Mouse (Mus musculus) CH12.LX (cell line): Measurements from ENCODE around the gene Myo5a. TPM values are rescaled to one million over a fixed set of nuclear protein-coding genes. Genes with fewer than 3 reads are reported as not detected.
A peak's percentile ranks its signal among the peaks of the same experiment; 100 is the strongest.

ENCODE experiments used
- DNase-seq: peaks from one replicate; pipeline ENCODE4 v3.0.0-alpha.2; 2013; ENCODE audit errors: extremely low read depth
- H3K27ac ChIP-seq: 2 replicates; pipeline ENCODE4 v1.5.1; 2012; ENCODE audit warnings: low read depth, mild to moderate bottlenecking, control low read depth, moderate library complexity; ENCODE audit not compliant: insufficient read depth
- H3K27me3 ChIP-seq: replicated peaks from 2 replicates; pipeline ENCODE3; 2012; ENCODE audit warnings: inconsistent platforms
- H3K36me3 ChIP-seq, 2 experiments: replicated peaks in 1 of 2; 2 replicates each; pipeline versions ENCODE3 to v1.6.1; 2012; ENCODE audit warnings: inconsistent platforms in 1 of 2, low read length in 1 of 2, mild to moderate bottlenecking in 1 of 2, mixed read lengths in 1 of 2, moderate library complexity in 1 of 2; ENCODE audit not compliant: control insufficient read depth in 1 of 2, insufficient read depth in 1 of 2
- H3K4me1 ChIP-seq, 2 experiments: 2 replicates each; pipeline ENCODE4 v1.6.1; 2012; ENCODE audit warnings: inconsistent platforms in 1 of 2, moderate library complexity in 1 of 2; ENCODE audit not compliant: insufficient read depth in 2 of 2, control insufficient read depth in 1 of 2
- H3K4me2 ChIP-seq: 2 replicates; pipeline ENCODE4 v1.6.1; 2012; ENCODE audit warnings: low read depth, mild to moderate bottlenecking, control low read depth; ENCODE audit not compliant: poor library complexity, insufficient read depth, severe bottlenecking
- H3K4me3 ChIP-seq, 3 experiments: fragments of 150-350 bp in 1 of 3; sonication (generic) in 1 of 3; replicated peaks in 1 of 3; 2 replicates each; pipeline versions ENCODE3 to v1.5.1; 2011 to 2012; ENCODE audit warnings: low read depth in 2 of 3, low read length in 2 of 3, mild to moderate bottlenecking in 2 of 3, moderate library complexity in 2 of 3, control low read depth in 1 of 3, improper control_type of control experiment in 1 of 3, inconsistent platforms in 1 of 3, mixed read lengths in 1 of 3; ENCODE audit not compliant: poor library complexity in 1 of 3
- H3K79me2 ChIP-seq: replicated peaks from 2 replicates; pipeline ENCODE4 v1.6.1; 2012; ENCODE audit warnings: mild to moderate bottlenecking, moderate library complexity; ENCODE audit not compliant: control insufficient read depth, poor library complexity, insufficient read depth, severe bottlenecking; ENCODE audit errors: extremely low read depth
- H3K9ac ChIP-seq: 2 replicates; pipeline ENCODE4 v1.6.1; 2012; ENCODE audit warnings: low read depth, mild to moderate bottlenecking, control low read depth, moderate library complexity; ENCODE audit not compliant: insufficient read depth
- H3K9me3 ChIP-seq: replicated peaks from 2 replicates; pipeline ENCODE3; 2012; ENCODE audit warnings: low read length, inconsistent platforms, mixed read lengths
- BHLHE40 ChIP-seq: IDR thresholded peaks from 2 replicates; pipeline ENCODE4 v1.6.1; 2011; ENCODE audit warnings: mild to moderate bottlenecking, low read depth, low read length, improper control_type of control experiment
- CHD1 ChIP-seq: IDR thresholded peaks from 2 replicates; pipeline ENCODE4 v1.6.1; 2012; ENCODE audit warnings: low read depth, low read length, improper control_type of control experiment, inconsistent platforms
- CHD2 ChIP-seq: IDR thresholded peaks from 2 replicates; pipeline ENCODE4 v1.6.1; 2011; ENCODE audit warnings: low read length, improper control_type of control experiment
- E2F4 ChIP-seq: IDR thresholded peaks from 2 replicates; pipeline ENCODE4 v1.6.1; 2011; ENCODE audit warnings: low read depth, low read length, improper control_type of control experiment; ENCODE audit not compliant: insufficient replicate concordance
- ELF1 ChIP-seq: IDR thresholded peaks from 2 replicates; pipeline ENCODE4 v1.6.1; 2014; ENCODE audit warnings: low read depth, mild to moderate bottlenecking, inconsistent platforms, low read length, improper control_type of control experiment
- EP300 ChIP-seq: IDR thresholded peaks from 2 replicates; pipeline ENCODE4 v1.6.1; 2011; ENCODE audit warnings: low read length, improper control_type of control experiment
- GABPA ChIP-seq: IDR thresholded peaks from 2 replicates; pipeline ENCODE4 v1.6.1; 2012; ENCODE audit warnings: low read depth, low read length, improper control_type of control experiment, inconsistent platforms; ENCODE audit not compliant: insufficient replicate concordance
- IRF4 ChIP-seq: IDR thresholded peaks from 2 replicates; pipeline ENCODE4 v1.6.1; 2014; ENCODE audit warnings: low read depth, mild to moderate bottlenecking, inconsistent platforms, low read length, improper control_type of control experiment
- KAT2A ChIP-seq: IDR thresholded peaks from 2 replicates; pipeline ENCODE4 v1.6.1; 2012; ENCODE audit warnings: low read length, improper control_type of control experiment, inconsistent platforms; ENCODE audit not compliant: insufficient replicate concordance
- MAZ ChIP-seq: IDR thresholded peaks from 2 replicates; pipeline ENCODE4 v1.6.1; 2012; ENCODE audit warnings: low read depth, mild to moderate bottlenecking, inconsistent platforms, low read length, improper control_type of control experiment, moderate library complexity
- MEF2A ChIP-seq: IDR thresholded peaks from 2 replicates; pipeline ENCODE4 v1.6.1; 2014; ENCODE audit warnings: low read depth, mild to moderate bottlenecking, inconsistent platforms, low read length, improper control_type of control experiment, borderline replicate concordance
- MXI1 ChIP-seq: IDR thresholded peaks from 2 replicates; pipeline ENCODE4 v1.6.1; 2011; ENCODE audit warnings: mild to moderate bottlenecking, low read depth, low read length, improper control_type of control experiment
- MYC ChIP-seq: IDR thresholded peaks from 2 replicates; pipeline ENCODE4 v1.6.1; 2011; ENCODE audit warnings: low read depth, mild to moderate bottlenecking, improper control_type of control experiment, low read length
- PAX5 ChIP-seq: IDR thresholded peaks from 2 replicates; pipeline ENCODE4 v1.6.1; 2012; ENCODE audit warnings: low read length, inconsistent platforms, mixed read lengths
- POLR2AphosphoS2 ChIP-seq: IDR thresholded peaks from 2 replicates; pipeline ENCODE4 v1.6.1; 2011; ENCODE audit warnings: low read depth, low read length, improper control_type of control experiment
- TCF12 ChIP-seq: IDR thresholded peaks from 2 replicates; pipeline ENCODE4 v1.6.1; 2014; ENCODE audit warnings: low read depth, mild to moderate bottlenecking, inconsistent platforms, low read length, improper control_type of control experiment
- UBTF ChIP-seq: IDR thresholded peaks from 2 replicates; pipeline ENCODE4 v1.6.1; 2012; ENCODE audit warnings: low read depth, mild to moderate bottlenecking, inconsistent platforms, low read length, improper control_type of control experiment, moderate library complexity
- USF2 ChIP-seq: conservative IDR thresholded peaks from 2 replicates; pipeline ENCODE4 v1.6.1; 2011; ENCODE audit warnings: low read depth, low read length, improper control_type of control experiment
- ZC3H11A ChIP-seq: IDR thresholded peaks from 2 replicates; pipeline ENCODE4 v1.6.1; 2012; ENCODE audit warnings: low read depth, mild to moderate bottlenecking, inconsistent platforms, low read length, improper control_type of control experiment
- dilution Hi-C: fragments of 300-500 bp; cut with MboI; formaldehyde crosslinking; loops from 2 replicates; pipeline ENCODE4 v1.14.3; 2020; ENCODE audit warnings: low sequenced_read_pairs; ENCODE audit not compliant: extremely low pct_unique_long_range_greater_than_20kb, extremely low pct_ligation_motif_present
- in situ Hi-C: fragments of 300-500 bp; cut with MboI; formaldehyde crosslinking; loops from 3 replicates; pipeline ENCODE4 v1.14.3; 2019; ENCODE audit warnings: low sequenced_read_pairs, low pct_ligation_motif_present, low pct_unique_long_range_greater_than_20kb, mixed read lengths
- polyA plus RNA-seq: library from polyadenylated mRNA; unstranded; fragments of >175 nt; gene quantifications from 2 replicates; pipeline ENCODE4 v1.2.1, GENCODE M21; 2012; ENCODE audit warnings: low read depth; ENCODE audit not compliant: insufficient read length
- total RNA-seq, 2 experiments: library from RNA; depleted of rRNA; stranded (reverse); fragments of 300-350 nt in 1 of 2; fragments of >200 nt in 1 of 2; gene quantifications; 2 replicates each; pipeline ENCODE4 v1.2.3; 2012 to 2014

Myo5a gene
- total and polyA plus RNA-seq, 3 experiments: 55.0 to 107 (median 66.6) TPM

DNA sequence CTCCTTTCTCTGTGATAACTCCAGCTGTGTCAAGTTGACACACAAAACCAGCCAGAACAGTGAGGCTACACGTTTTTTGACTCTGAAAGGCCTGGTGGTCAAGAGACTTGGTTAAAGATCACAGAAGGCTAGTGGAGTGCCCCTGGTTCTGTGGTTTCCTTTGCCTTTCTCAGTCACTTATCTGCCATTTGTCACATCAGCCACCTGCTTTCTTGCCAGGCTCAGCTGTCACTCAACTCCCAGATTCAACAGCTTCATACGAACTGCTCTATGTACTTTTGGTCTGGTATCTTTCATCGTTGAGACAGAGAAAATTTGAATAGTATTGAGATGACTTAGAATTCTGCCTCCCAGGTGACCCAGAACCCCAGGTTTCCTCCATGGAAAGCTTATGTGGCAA, 183.0 kb downstream of the Myo5a start:
- H3K4me2 ChIP-seq: no peak overlapping the region
- no peak for TF ChIP-seq PAX5
- no peak for TF ChIP-seq MXI1
- TF ChIP-seq BHLHE40: peak; percentile 49; the same call in 1 of the 2 replicates
- TF ChIP-seq ELF1: no peak
- TF ChIP-seq TCF12: peak; percentile 47; the same call in 1 of the 2 replicates
- no peak for TF ChIP-seq IRF4
- 0 out of 2 replicates have a peak, but pooled peaks have one; percentile 27 for TF ChIP-seq EP300
- no peak overlapping the region for H3K27ac ChIP-seq
- no peaks in the 10 kb centered on the region for H3K9me3 ChIP-seq
- DNase-seq: peak; percentile 39
- no peak overlapping the region for H3K9ac ChIP-seq
- peaks cover 18 to 35% of the 10 kb centered on the region in 2 experiments for H3K4me1 ChIP-seq
- no peaks in the 10 kb centered on the region for H3K27me3 ChIP-seq
- dilution Hi-C loops (no loop called here), in situ Hi-C loops (no loop called here)
- no peaks in the 10 kb centered on the region for H3K36me3 ChIP-seq
- no peak overlapping the region for H3K4me3 ChIP-seq
- H3K79me2 ChIP-seq: no peaks in the 10 kb centered on the region

- Histone ChIP-seq H3K9me3 (no peaks in the 10 kb centered on the region), H3K79me2 (no peaks in the 10 kb centered on the region), H3K27me3 (no peaks in the 10 kb centered on the region), H3K27ac (no peak overlapping the region), H3K36me3 (no peaks in the 10 kb centered on the region), H3K4me2 (no peak overlapping the region), H3K4me3 (no peak overlapping the region), H3K4me1 (peaks cover 18 to 35% of the 10 kb centered on the region in 2 experiments), H3K9ac (no peak overlapping the region)
- in situ Hi-C loops (no loop called here), dilution Hi-C loops (no loop called here)
- TF ChIP-seq ZC3H11A (no peak), UBTF (no peak), CHD2 (no peak), E2F4 (no peak), USF2 (no peak)
- DNase-seq: peak; percentile 18
These were observed 183.6 kb downstream of the Myo5a start for GRCm38 (mm10) chr9:75254196-75254955.

- no peak overlapping the region for H3K27ac ChIP-seq
- DNase-seq: peak; percentile 18
- H3K4me2 ChIP-seq: no peak overlapping the region
- no peaks in the 10 kb centered on the region for H3K79me2 ChIP-seq
- H3K4me3 ChIP-seq: no peak overlapping the region
- peaks cover 0 to 2% of the 10 kb centered on the region in 2 experiments for H3K36me3 ChIP-seq
- peaks cover 18 to 35% of the 10 kb centered on the region in 2 experiments for H3K4me1 ChIP-seq
- in situ Hi-C loops: no loop called here
- no peak overlapping the region for H3K9ac ChIP-seq
- H3K27me3 ChIP-seq: no peaks in the 10 kb centered on the region
- no peak for TF ChIP-seq BHLHE40
- no peak for TF ChIP-seq MEF2A
- no peak for TF ChIP-seq MXI1
- TF ChIP-seq GABPA: no peak
- no peak for TF ChIP-seq ZC3H11A
- TF ChIP-seq ELF1: no peak
- TF ChIP-seq TCF12: no peak
- no peak for TF ChIP-seq POLR2AphosphoS2
- TF ChIP-seq KAT2A: no peak
- no peak for TF ChIP-seq CHD1
- no peak for TF ChIP-seq MYC
- TF ChIP-seq PAX5: no peak
- no peak for TF ChIP-seq MAZ
- H3K9me3 ChIP-seq: peaks cover 3% of the 10 kb centered on the region
- dilution Hi-C loops: no loop called here
These were observed 185.2 kb downstream of the Myo5a start for GRCm38 (mm10) chr9:75255820-75256545.
